Mouse (Mus musculus) heart, embryonic 11.5 days (tissue): ENCODE data around the gene Adk. TPM values are rescaled to one million over a fixed set of nuclear protein-coding genes. Genes with fewer than 3 reads are reported as not detected.

Source experiments
- ATAC-seq: fragments of 200-750 bp; cut with Nextera tagmentation; replicated peaks from 2 replicates; pipeline ENCODE4 v1.8.0; 2017; ENCODE audit warnings: moderate library complexity; ENCODE audit not compliant: insufficient number of reproducible peaks, low FRiP score, low TSS enrichment
- H3K27ac ChIP-seq: fragments of 300-500 bp; sonication (generic); 2 replicates; pipeline ENCODE4 v1.5.1; 2014; ENCODE audit warnings: mild to moderate bottlenecking, low read depth, low read length
- H3K27me3 ChIP-seq: fragments of 300-500 bp; sonication (generic); 2 replicates; pipeline ENCODE4 v1.6.1; 2014; ENCODE audit warnings: mild to moderate bottlenecking, low read length, mixed read lengths; ENCODE audit not compliant: control insufficient read depth, insufficient read depth
- H3K36me3 ChIP-seq: fragments of 300-500 bp; sonication (generic); 2 replicates; pipeline ENCODE4 v1.6.1; 2014; ENCODE audit warnings: mild to moderate bottlenecking, low read length, moderate library complexity, mixed read lengths; ENCODE audit not compliant: control insufficient read depth, insufficient read depth
- H3K4me1 ChIP-seq: fragments of 300-500 bp; sonication (generic); 2 replicates; pipeline ENCODE4 v1.6.1; 2014; ENCODE audit warnings: low read length; ENCODE audit not compliant: control insufficient read depth, insufficient read depth
- H3K4me2 ChIP-seq: fragments of 300-500 bp; sonication (generic); 2 replicates; pipeline ENCODE4 v1.6.1; 2014; ENCODE audit warnings: mild to moderate bottlenecking, moderate library complexity
- H3K4me3 ChIP-seq: fragments of 300-500 bp; sonication (generic); 2 replicates; pipeline ENCODE4 v1.5.1; 2014; ENCODE audit warnings: low read depth, low read length
- H3K9ac ChIP-seq: fragments of 300-500 bp; sonication (generic); 2 replicates; pipeline ENCODE4 v1.6.1; 2014; ENCODE audit warnings: mild to moderate bottlenecking, low read depth, low read length, moderate library complexity
- H3K9me3 ChIP-seq: fragments of 300-500 bp; sonication (generic); replicated peaks from 2 replicates; pipeline ENCODE4 v1.6.1; 2016; ENCODE audit warnings: low read length; ENCODE audit not compliant: control insufficient read depth
- WGBS: fragments of 180-500 bp; shearing (Covaris S2); extraction: QIAGEN DNeasy Blood & Tissue Kit; methylation state at CpG from one replicate; pipeline ENCODE4 v1.1.7; 2014; ENCODE audit not compliant: insufficient replicate concordance; 5-methylcytosine and 5-hydroxymethylcytosine counted together
- polyA plus RNA-seq: library from polyadenylated mRNA; unstranded; fragments of >200 nt; fragmentation: Nextera tagmentation; extraction: Ambion mirVana; gene quantifications from 2 replicates; pipeline ENCODE4 v1.2.1, GENCODE M21; 2014

The Adk gene
- polyA plus RNA-seq, 1 experiment from 2014 or later, result 261 TPM

DNA sequence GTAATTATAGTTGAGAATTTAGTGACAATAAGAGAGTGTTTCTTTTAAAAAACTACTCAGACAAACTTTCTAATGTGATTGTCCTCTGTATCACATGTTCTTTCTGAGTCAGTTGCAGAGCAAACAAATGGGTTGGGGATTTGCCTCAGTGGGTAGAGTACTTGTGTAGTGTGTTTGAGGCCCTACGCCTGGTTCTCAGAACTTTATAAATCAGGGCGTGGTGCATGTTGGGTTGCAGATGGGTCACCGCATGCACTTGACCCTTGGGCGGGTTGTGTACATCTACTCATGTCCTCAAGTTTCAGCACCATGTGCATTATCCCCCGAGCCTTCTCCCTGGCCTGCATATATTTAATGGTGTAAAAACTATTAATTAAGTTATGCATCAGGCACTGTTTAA is 59.8 kb downstream of the Adk start:
- WGBS, result 89% methylated on average over 5 of the region's 5 CpGs
- Histone ChIP-seq H3K4me1 (no peaks in the 10 kb centered on the region), H3K4me3 (no peak overlapping the region), H3K9me3 (no peaks in the 10 kb centered on the region), H3K27me3 (no peaks in the 10 kb centered on the region), H3K36me3 (no peaks in the 10 kb centered on the region), H3K9ac (no peak overlapping the region), H3K4me2 (no peak overlapping the region), H3K27ac (no peak overlapping the region)
- ATAC-seq, result no peak

DNA sequence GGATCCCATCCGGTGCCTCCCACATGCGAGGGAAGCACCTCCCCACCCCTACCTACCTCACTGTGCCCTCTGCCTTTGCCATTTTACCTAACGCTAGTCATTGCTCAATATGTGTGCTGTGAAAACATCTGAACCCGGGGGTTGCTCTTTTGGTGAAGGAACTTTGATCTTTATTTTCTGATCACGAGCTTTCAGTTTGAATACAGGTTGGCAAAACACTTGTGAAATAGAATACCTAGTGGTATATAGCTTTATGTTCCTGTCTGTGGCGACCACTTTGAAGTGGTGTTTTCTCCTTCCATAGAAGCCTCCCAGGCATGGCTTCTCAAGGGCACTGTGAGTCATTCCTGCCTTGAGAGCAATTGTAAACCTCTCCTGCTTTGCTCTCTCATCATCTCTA is 60.4 kb downstream of the Adk start:
- Histone ChIP-seq H3K4me3 (no peak overlapping the region), H3K27me3 (no peaks in the 10 kb centered on the region), H3K4me2 (no peak overlapping the region), H3K36me3 (no peaks in the 10 kb centered on the region), H3K9me3 (no peaks in the 10 kb centered on the region), H3K4me1 (peaks cover 4% of the 10 kb centered on the region; the same call in 1 of the 2 replicates), H3K9ac (no peak overlapping the region), H3K27ac (no peak overlapping the region)
- 85% methylated on average over 6 of the region's 6 CpGs for WGBS
- ATAC-seq, result no peak

DNA sequence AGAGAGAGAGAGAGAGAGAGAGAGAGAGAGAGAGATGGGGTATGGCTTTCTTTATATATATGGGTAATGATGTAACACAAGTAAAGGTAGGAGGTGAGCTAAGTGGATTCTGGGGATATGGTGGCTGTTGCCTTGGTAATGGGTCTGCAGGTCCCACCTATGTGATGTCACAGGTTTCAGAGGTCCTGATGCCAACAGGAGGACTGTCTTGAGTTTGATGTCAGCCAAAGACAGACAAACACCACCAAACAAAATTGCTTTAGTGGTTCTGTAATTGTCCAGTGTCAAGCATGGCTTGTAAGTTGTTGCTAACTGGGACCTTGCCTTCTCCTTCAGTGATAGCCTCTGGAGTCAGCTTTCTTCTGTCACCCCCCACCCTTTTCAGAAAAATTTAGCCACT is 62.0 kb downstream of the Adk start:
- H3K27ac ChIP-seq, result no peak overlapping the region
- no peaks in the 10 kb centered on the region for H3K36me3 ChIP-seq
- no peak for ATAC-seq

DNA sequence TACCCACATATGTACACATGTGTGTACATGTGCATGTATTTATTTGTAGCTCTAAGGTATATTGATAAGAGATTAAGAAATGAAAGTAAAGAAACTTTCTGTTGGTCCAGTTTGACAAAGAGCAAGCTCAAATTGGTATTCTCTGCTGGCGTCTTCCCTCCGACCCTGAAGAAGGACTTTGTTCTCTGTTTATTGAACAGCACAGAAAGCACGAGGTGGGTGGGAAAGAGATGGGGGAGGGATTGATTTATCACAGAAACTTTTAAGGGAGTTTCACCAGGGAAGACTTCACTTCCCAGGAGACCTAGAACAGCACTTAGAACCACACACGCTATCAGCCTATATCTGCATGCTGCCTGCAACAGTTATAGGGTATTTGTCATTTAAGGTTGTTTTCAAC is 62.9 kb downstream of the Adk start:
- no peak overlapping the region for H3K4me2 ChIP-seq
- H3K27ac ChIP-seq, result no peak overlapping the region
- H3K4me3 ChIP-seq, result no peak overlapping the region
- no peaks in the 10 kb centered on the region for H3K9me3 ChIP-seq
- WGBS, result 70% methylated on average over 4 of the region's 4 CpGs
- ATAC-seq, result no peak
- H3K4me1 ChIP-seq, result peaks cover 15% of the 10 kb centered on the region
- no peak overlapping the region for H3K9ac ChIP-seq
- H3K27me3 ChIP-seq, result no peaks in the 10 kb centered on the region
- H3K36me3 ChIP-seq, result no peaks in the 10 kb centered on the region

More for the DNA sequence above, 62.0 kb downstream of the Adk start:
- Histone ChIP-seq H3K4me3 (no peak overlapping the region), H3K27me3 (no peaks in the 10 kb centered on the region), H3K9me3 (no peaks in the 10 kb centered on the region), H3K4me1 (peaks cover 13% of the 10 kb centered on the region), H3K9ac (no peak overlapping the region), H3K4me2 (no peak overlapping the region)

DNA sequence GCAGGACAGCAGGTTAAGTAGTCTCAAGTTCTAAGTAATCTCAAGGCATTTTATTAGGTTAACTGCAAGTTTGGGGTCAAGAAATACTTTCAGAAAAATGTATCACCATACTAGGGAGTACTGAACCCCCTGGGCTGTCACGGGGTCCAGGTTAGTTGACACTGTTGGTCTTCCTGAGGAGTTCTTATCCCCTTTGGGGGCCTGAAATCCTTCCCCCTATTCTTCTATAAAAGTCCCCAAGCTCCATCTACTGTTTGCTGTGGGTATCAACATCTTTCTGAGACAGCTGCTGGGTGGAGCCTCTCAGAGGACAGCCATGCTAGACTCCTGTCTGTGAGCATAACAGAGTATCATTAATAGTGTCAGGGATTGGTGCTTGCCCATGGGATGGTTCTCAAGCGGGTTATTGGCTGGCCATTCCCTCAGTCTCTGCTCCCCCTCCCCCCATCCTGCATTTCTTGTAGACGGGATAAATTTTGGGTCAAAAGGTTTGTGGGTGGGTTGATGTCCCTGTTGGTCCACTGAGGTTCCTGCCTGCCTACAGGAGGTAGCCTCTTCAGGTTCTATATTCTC is 63.6 kb downstream of the Adk start:
- Histone ChIP-seq H3K9me3 (no peaks in the 10 kb centered on the region), H3K27ac (no peak overlapping the region), H3K9ac (no peak overlapping the region)

DNA sequence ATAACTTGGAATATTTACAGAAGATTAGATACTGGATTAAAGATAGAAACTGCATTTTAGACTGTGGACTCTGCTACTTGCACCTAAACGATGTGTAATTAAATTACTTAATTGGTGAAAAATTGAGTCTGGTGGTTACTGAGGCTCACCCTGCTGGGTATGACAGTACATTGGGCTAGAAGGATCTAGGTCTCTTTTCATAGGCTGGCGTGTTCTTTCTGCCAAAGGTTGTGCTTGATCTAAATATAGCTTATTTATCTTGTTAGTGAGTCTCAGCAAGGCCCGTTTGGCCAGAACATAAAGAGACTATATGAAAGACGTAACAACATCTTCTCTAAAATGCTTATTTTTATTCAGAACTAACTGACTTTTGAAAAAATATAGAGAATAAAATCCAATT is 65.7 kb downstream of the Adk start:
- Histone ChIP-seq H3K9ac (no peak overlapping the region), H3K36me3 (no peaks in the 10 kb centered on the region), H3K4me1 (peaks cover 15% of the 10 kb centered on the region), H3K9me3 (no peaks in the 10 kb centered on the region), H3K4me3 (no peak overlapping the region), H3K27me3 (no peaks in the 10 kb centered on the region), H3K4me2 (0 out of 2 replicates have a peak overlapping the region, but pooled peaks have one; percentile 9), H3K27ac (peak overlapping the region; percentile 50)
- WGBS, result 45% methylated on average over 4 of the region's 4 CpGs
- no peak for ATAC-seq

More for the DNA sequence above, 63.6 kb downstream of the Adk start:
- ATAC-seq, result no peak
- H3K4me1 ChIP-seq, result peaks cover 15% of the 10 kb centered on the region
- no peaks in the 10 kb centered on the region for H3K36me3 ChIP-seq
- WGBS, result 63% methylated on average over 3 of the region's 3 CpGs
- no peak overlapping the region for H3K4me2 ChIP-seq
- H3K4me3 ChIP-seq, result no peak overlapping the region
- no peaks in the 10 kb centered on the region for H3K27me3 ChIP-seq

DNA sequence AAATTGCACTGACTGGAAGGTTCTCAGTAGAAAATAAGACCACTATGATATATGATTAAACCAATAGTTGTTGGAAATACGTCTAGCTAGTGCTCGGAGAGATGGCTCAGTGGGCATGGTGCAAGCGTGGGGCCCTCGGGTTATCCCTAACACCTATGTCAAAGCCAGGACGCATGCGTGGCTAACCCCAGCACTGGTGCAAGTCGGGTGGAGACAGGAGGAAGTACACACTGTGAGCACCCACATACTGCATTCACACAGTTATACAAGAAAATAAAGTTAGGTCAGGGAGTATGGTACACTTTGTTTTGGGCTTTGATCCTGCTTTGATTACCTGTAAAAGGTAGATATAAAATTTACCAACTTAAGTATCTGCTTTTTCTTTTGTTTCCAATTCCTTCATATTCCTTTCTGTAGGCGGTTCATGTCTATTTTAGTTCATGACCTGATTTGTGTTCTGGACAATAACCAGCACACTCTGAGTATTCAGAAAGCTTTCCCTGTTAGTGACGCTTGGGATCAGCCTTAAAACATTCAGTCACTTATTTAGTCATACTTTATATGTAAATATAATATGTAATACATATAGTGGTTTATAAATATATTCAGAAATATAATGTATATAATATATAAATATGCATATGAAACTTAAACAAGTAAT is 67.4 kb downstream of the Adk start:
- no peaks in the 10 kb centered on the region for H3K9me3 ChIP-seq
- H3K27ac ChIP-seq, result peak overlapping the region; percentile 46; the same call in 1 of the 2 replicates
- ATAC-seq, result no peak

DNA sequence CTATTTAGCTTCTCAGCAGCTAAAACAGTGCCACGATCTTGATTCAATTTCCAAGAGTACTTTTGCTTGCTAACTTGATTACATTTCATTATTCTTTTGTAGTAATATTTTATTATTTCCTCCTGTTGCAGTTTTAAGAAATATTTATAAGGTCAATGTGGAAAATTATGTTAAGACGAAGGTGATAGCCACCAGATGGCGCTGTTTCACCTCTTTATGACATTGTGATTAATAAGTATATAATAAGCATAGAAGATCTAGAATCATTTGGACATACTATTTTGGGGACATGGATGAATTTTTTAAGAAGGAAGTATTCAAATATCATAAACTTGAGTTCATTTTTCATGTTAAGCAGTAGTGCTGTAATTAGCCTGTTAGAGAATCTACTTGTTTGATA is 68.1 kb downstream of the Adk start:
- H3K4me1 ChIP-seq, result peaks cover 15% of the 10 kb centered on the region
- no peak overlapping the region for H3K4me3 ChIP-seq
- no peak overlapping the region for H3K27ac ChIP-seq
- no peak for ATAC-seq
- H3K9me3 ChIP-seq, result no peaks in the 10 kb centered on the region
- 49% methylated on average over 3 of the region's 3 CpGs for WGBS
- H3K27me3 ChIP-seq, result no peaks in the 10 kb centered on the region
- H3K36me3 ChIP-seq, result no peaks in the 10 kb centered on the region
- H3K4me2 ChIP-seq, result no peak overlapping the region
- H3K9ac ChIP-seq, result no peak overlapping the region

More for the DNA sequence above, 67.4 kb downstream of the Adk start:
- H3K27me3 ChIP-seq, result no peaks in the 10 kb centered on the region
- WGBS, result 64% methylated on average over 9 of the region's 9 CpGs
- no peak overlapping the region for H3K4me3 ChIP-seq
- no peaks in the 10 kb centered on the region for H3K36me3 ChIP-seq
- H3K9ac ChIP-seq, result no peak overlapping the region
- peaks cover 15% of the 10 kb centered on the region for H3K4me1 ChIP-seq
- no peak overlapping the region for H3K4me2 ChIP-seq

DNA sequence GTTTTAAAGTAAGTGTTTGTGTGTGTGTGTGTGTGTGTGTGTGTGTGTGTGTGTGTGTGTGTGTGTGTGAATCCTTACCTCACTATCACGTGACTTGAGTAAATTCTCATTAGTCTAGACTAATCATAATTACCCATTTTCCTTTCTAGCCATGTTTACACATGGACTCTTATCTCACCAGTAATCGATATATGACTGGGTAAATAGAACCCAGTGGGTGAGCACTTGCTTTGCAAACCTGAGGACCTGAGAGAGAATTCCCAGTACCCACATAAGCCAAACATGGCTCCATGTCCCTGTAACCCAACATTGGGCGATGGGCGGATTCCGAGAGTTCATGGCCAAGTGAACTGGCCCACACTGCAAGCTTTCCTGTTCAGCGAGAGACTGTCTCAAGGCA is 74.8 kb downstream of the Adk start:
- H3K36me3 ChIP-seq, result no peaks in the 10 kb centered on the region
- 92% methylated on average over 6 of the region's 6 CpGs for WGBS
- ATAC-seq, result no peak

More for the DNA sequence above, 74.8 kb downstream of the Adk start:
- Histone ChIP-seq H3K27ac (no peak overlapping the region), H3K4me3 (no peak overlapping the region), H3K27me3 (no peaks in the 10 kb centered on the region), H3K4me1 (no peaks in the 10 kb centered on the region; the same call in 1 of the 2 replicates), H3K9me3 (no peaks in the 10 kb centered on the region), H3K9ac (no peak overlapping the region), H3K4me2 (no peak overlapping the region)
